Mouse (Mus musculus) midbrain, embryonic 15.5 days (tissue): ENCODE results near the gene Acot12. TPM values are rescaled to one million over a fixed set of nuclear protein-coding genes. Genes with fewer than 3 reads are reported as not detected.

Experiments used
- ATAC-seq: fragments of 200-750 bp; cut with Nextera tagmentation; replicated peaks from 2 replicates; pipeline ENCODE4 v1.8.0; 2017; ENCODE audit warnings: moderate TSS enrichment
- H3K27ac ChIP-seq: fragments of 300-500 bp; sonication (generic); 2 replicates; pipeline ENCODE4 v1.5.1; 2015; ENCODE audit warnings: mild to moderate bottlenecking, inconsistent platforms
- H3K27me3 ChIP-seq: fragments of 300-500 bp; sonication (generic); replicated peaks from 2 replicates; pipeline ENCODE4 v1.6.1; 2015; ENCODE audit warnings: inconsistent platforms
- H3K36me3 ChIP-seq: fragments of 300-500 bp; sonication (generic); replicated peaks from 2 replicates; pipeline ENCODE4 v1.6.1; 2015; ENCODE audit warnings: inconsistent platforms
- H3K4me1 ChIP-seq: fragments of 300-500 bp; sonication (generic); 2 replicates; pipeline ENCODE4 v1.6.1; 2015; ENCODE audit warnings: inconsistent platforms
- H3K4me2 ChIP-seq: fragments of 300-500 bp; sonication (generic); 2 replicates; pipeline ENCODE4 v1.6.1; 2015; ENCODE audit warnings: inconsistent platforms, mild to moderate bottlenecking, moderate library complexity
- H3K4me3 ChIP-seq: fragments of 300-500 bp; sonication (generic); 2 replicates; pipeline ENCODE4 v1.5.1; 2015; ENCODE audit warnings: mild to moderate bottlenecking, inconsistent platforms
- H3K9ac ChIP-seq: fragments of 300-500 bp; sonication (generic); 2 replicates; pipeline ENCODE4 v1.6.1; 2015; ENCODE audit warnings: mild to moderate bottlenecking, inconsistent platforms
- H3K9me3 ChIP-seq: fragments of 300-500 bp; sonication (generic); 2 replicates; pipeline ENCODE4 v1.6.1; 2016; ENCODE audit warnings: inconsistent platforms
- WGBS: fragments of 180-500 bp; shearing (Covaris S2); methylation state at CpG from one replicate; pipeline ENCODE4 v1.1.7; 2015; ENCODE audit warnings: mixed read lengths; 5-methylcytosine and 5-hydroxymethylcytosine counted together
- polyA plus RNA-seq: library from polyadenylated mRNA; unstranded; fragments of >200 nt; fragmentation: Nextera tagmentation; extraction: Ambion mirVana; gene quantifications from 2 replicates; pipeline ENCODE4 v1.2.1, GENCODE M21; 2015

Gene Acot12
- polyA plus RNA-seq, 1 experiment from 2014 or later, result 0.19 TPM

DNA sequence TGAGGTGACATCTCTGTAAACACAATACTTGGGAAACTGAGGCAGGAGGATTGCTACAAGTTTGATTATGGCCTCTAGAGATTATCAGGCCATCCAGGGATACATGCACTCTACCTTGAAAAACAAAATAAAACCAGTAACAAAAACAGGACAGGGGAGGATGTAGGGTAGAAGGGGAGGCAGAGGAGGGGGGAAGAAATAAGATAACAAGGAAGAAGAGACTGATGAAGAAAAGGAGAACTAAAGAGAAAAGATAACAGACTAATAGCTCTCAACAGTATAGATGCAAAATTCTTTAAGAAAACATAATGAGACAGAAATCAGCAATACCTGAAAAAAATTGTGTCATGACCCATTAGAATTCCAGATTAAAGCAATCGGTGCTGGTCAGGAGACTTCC, 4.1 kb upstream of the Acot12 start:
- 81% methylated on average over 1 of the region's 1 CpGs for WGBS
- ATAC-seq, result no peak
- Histone ChIP-seq H3K27ac (no peak overlapping the region), H3K4me3 (no peak overlapping the region), H3K27me3 (no peaks in the 10 kb centered on the region), H3K9me3 (no peaks in the 10 kb centered on the region), H3K9ac (no peak overlapping the region), H3K4me1 (peaks cover 10% of the 10 kb centered on the region; the same call in 1 of the 2 replicates), H3K36me3 (no peaks in the 10 kb centered on the region), H3K4me2 (no peak overlapping the region)

- H3K27ac ChIP-seq, result no peak overlapping the region
- H3K36me3 ChIP-seq, result no peaks in the 10 kb centered on the region
- no peaks in the 10 kb centered on the region for H3K27me3 ChIP-seq
- ATAC-seq, result no peak
- H3K4me2 ChIP-seq, result peak overlapping the region; percentile 88
- peak overlapping the region; percentile 45 for H3K4me3 ChIP-seq
- no peaks in the 10 kb centered on the region for H3K9me3 ChIP-seq
- H3K9ac ChIP-seq, result no peak overlapping the region; the same call in 1 of the 2 replicates
- 73% methylated on average over 6 of the region's 6 CpGs for WGBS
- H3K4me1 ChIP-seq, result peaks cover 10% of the 10 kb centered on the region; the same call in 1 of the 2 replicates
Observed at GRCm38 (mm10) chr13:91740851-91741250, 461 bp upstream of the Acot12 start.

GRCm38 (mm10) chr13:91743180-91743579, 1.9 kb downstream of the Acot12 start:
- H3K9ac ChIP-seq, result no peak overlapping the region
- H3K27me3 ChIP-seq, result no peaks in the 10 kb centered on the region
- H3K4me2 ChIP-seq, result no peak overlapping the region
- H3K9me3 ChIP-seq, result no peaks in the 10 kb centered on the region
- H3K27ac ChIP-seq, result no peak overlapping the region
- 76% methylated on average over 3 of the region's 3 CpGs for WGBS
- peaks cover 10% of the 10 kb centered on the region; the same call in 1 of the 2 replicates for H3K4me1 ChIP-seq
- H3K36me3 ChIP-seq, result no peaks in the 10 kb centered on the region
- no peak overlapping the region for H3K4me3 ChIP-seq
- ATAC-seq, result no peak

GRCm38 (mm10) chr13:91746470-91746869, 5.2 kb downstream of the Acot12 start:
- H3K27ac ChIP-seq, result no peak overlapping the region
- H3K4me1 ChIP-seq, result peaks cover 5% of the 10 kb centered on the region; the same call in 1 of the 2 replicates
- H3K9ac ChIP-seq, result no peak overlapping the region
- H3K27me3 ChIP-seq, result no peaks in the 10 kb centered on the region
- ATAC-seq, result no peak
- H3K36me3 ChIP-seq, result no peaks in the 10 kb centered on the region
- no peak overlapping the region for H3K4me2 ChIP-seq
- no peak overlapping the region for H3K4me3 ChIP-seq
- 89% methylated on average over 5 of the region's 5 CpGs for WGBS
- H3K9me3 ChIP-seq, result no peaks in the 10 kb centered on the region

- no peak for ATAC-seq
- Histone ChIP-seq H3K27ac (no peak overlapping the region), H3K27me3 (no peaks in the 10 kb centered on the region), H3K4me2 (no peak overlapping the region), H3K4me1 (no peaks in the 10 kb centered on the region), H3K36me3 (no peaks in the 10 kb centered on the region), H3K9ac (no peak overlapping the region), H3K9me3 (no peaks in the 10 kb centered on the region), H3K4me3 (no peak overlapping the region)
- WGBS, result 87% methylated on average over 2 of the region's 2 CpGs
Observed at GRCm38 (mm10) chr13:91748401-91748800, 7.1 kb downstream of the Acot12 start.

- WGBS, result 88% methylated on average over 4 of the region's 4 CpGs
- H3K9ac ChIP-seq, result no peak overlapping the region
- no peaks in the 10 kb centered on the region for H3K9me3 ChIP-seq
- no peak overlapping the region for H3K4me3 ChIP-seq
- no peaks in the 10 kb centered on the region for H3K4me1 ChIP-seq
- H3K36me3 ChIP-seq, result no peaks in the 10 kb centered on the region
- H3K4me2 ChIP-seq, result no peak overlapping the region
- no peaks in the 10 kb centered on the region for H3K27me3 ChIP-seq
- no peak for ATAC-seq
- no peak overlapping the region for H3K27ac ChIP-seq
Observed at GRCm38 (mm10) chr13:91749981-91750380, 8.7 kb downstream of the Acot12 start.

DNA sequence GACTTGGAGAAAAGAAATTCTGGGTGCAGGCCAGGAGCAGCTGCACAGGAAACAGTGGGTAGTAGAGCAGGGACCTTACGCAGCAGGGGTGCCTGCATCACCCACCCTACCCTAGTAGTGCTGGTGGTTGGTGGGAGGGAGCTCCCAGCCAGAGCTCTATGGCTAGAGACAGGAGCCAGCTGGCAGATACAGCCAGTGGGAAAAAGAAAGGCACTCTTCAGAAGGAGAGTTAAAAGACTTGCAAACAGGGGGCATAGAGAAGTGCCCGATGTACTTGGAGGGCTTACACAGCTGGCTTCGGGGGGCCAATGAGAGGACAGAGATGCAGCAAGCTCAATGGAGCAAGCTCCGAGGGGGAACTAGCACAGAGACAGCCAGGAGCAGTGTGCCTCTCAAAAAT, 12.4 kb downstream of the Acot12 start:
- H3K9me3 ChIP-seq, result no peaks in the 10 kb centered on the region
- WGBS, result 44% methylated on average over 4 of the region's 4 CpGs
- no peak overlapping the region for H3K4me3 ChIP-seq
- no peak overlapping the region for H3K9ac ChIP-seq
- ATAC-seq, result 0 out of 2 replicates have a peak, but pooled peaks have one; percentile 17
- no peak overlapping the region for H3K27ac ChIP-seq
- H3K4me1 ChIP-seq, result no peaks in the 10 kb centered on the region
- H3K36me3 ChIP-seq, result no peaks in the 10 kb centered on the region
- no peak overlapping the region for H3K4me2 ChIP-seq
- H3K27me3 ChIP-seq, result no peaks in the 10 kb centered on the region

DNA sequence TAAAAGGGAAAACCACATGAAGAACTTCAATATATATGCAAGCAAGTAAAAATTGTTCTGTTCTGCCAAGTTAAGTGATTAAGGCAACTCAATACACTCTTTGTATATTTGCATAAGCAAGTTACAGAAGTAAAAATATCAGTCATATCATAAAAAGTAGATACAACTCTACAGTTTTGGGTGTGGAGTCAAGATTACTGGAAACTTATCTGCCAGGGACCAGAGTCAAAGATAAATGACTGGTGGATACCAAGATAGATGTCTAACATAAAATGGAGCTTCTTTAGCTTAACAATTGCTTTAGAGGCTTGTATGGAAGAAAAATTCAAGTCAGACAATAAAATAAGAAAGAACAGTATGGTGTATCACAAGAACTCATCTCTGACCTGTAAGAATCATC, 13.4 kb downstream of the Acot12 start:
- no peak overlapping the region for H3K27ac ChIP-seq
- H3K4me1 ChIP-seq, result no peaks in the 10 kb centered on the region
- H3K9me3 ChIP-seq, result no peaks in the 10 kb centered on the region
- ATAC-seq, result no peak
- no peaks in the 10 kb centered on the region for H3K27me3 ChIP-seq
- no peak overlapping the region for H3K4me3 ChIP-seq
- H3K36me3 ChIP-seq, result no peaks in the 10 kb centered on the region
- H3K9ac ChIP-seq, result no peak overlapping the region
- no peak overlapping the region for H3K4me2 ChIP-seq

DNA sequence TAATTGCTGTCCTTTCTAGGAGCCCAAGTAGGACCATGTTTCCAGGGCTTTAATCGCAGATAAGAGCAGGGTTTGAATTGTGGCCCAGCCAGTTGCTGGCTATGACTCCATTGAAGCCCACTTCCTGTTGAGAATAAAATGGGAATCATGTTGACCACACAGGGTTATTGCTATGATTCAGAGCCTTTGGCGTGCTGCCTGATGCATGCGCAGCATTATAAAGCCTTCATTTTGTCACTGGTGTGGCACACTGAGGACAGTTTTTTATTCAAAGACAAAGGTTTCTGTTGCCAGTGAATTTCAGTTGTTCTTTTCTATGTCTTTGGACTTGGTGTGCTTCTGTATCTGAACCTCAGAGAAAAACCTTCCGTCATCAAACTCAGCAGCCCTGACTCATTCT, 14.9 kb downstream of the Acot12 start:
- Histone ChIP-seq H3K4me2 (no peak overlapping the region), H3K4me1 (no peaks in the 10 kb centered on the region), H3K27ac (no peak overlapping the region), H3K36me3 (no peaks in the 10 kb centered on the region), H3K27me3 (no peaks in the 10 kb centered on the region), H3K4me3 (no peak overlapping the region), H3K9ac (no peak overlapping the region), H3K9me3 (no peaks in the 10 kb centered on the region)
- ATAC-seq, result no peak
- 89% methylated on average over 4 of the region's 4 CpGs for WGBS

- H3K9ac ChIP-seq, result no peak overlapping the region
- no peak overlapping the region for H3K4me3 ChIP-seq
- H3K9me3 ChIP-seq, result no peaks in the 10 kb centered on the region
- WGBS, result 78% methylated on average over 7 of the region's 7 CpGs
- no peak overlapping the region for H3K4me2 ChIP-seq
- H3K27ac ChIP-seq, result no peak overlapping the region
- H3K4me1 ChIP-seq, result no peaks in the 10 kb centered on the region
- no peak for ATAC-seq
- no peaks in the 10 kb centered on the region for H3K27me3 ChIP-seq
- H3K36me3 ChIP-seq, result no peaks in the 10 kb centered on the region
Observed at GRCm38 (mm10) chr13:91758316-91759048, 17.2 kb downstream of the Acot12 start.

- Histone ChIP-seq H3K27me3 (no peaks in the 10 kb centered on the region), H3K4me2 (no peak overlapping the region), H3K9me3 (no peaks in the 10 kb centered on the region), H3K4me3 (no peak overlapping the region), H3K27ac (no peak overlapping the region), H3K9ac (no peak overlapping the region), H3K4me1 (no peaks in the 10 kb centered on the region), H3K36me3 (no peaks in the 10 kb centered on the region)
- ATAC-seq, result no peak
- WGBS, result 78% methylated on average over 8 of the region's 8 CpGs
Observed at GRCm38 (mm10) chr13:91759791-91760190, 18.5 kb downstream of the Acot12 start.

DNA sequence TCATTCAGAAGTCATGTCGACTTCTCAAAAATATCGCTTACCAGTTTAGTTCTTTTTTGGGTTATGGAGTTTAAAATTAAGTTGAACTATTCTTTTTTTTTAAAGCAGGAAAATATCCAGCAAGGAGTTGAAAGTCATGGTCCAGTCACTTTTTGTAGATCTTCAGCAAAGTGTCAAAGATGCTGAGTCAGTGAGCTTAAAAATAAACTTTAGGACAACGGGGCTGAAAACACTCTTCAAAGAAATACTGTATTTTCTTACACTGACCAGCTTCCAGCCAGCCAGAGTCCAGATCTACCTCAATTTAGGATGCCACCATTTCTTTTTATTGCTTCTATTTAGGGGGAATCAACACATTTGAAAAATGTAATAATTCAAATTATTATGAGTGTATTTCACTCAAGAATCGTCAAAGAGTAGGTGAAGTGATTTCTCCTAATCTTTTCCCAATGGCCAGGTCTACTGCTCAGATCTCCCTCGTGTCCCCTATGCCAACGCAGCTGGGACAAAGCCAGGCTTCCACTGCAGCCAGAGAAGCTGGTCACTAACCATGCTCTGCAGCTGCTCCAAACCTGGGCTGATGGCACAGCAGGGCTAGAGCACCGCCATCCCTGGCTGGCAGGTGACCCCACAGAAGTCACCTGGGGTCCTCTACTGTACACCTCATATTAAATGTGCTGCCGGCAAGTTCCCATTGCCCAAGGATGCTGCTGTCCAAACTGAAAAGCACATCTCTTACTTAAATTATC, 19.2 kb downstream of the Acot12 start:
- H3K4me3 ChIP-seq, result no peak overlapping the region
- no peaks in the 10 kb centered on the region for H3K9me3 ChIP-seq
- H3K27me3 ChIP-seq, result no peaks in the 10 kb centered on the region
- H3K9ac ChIP-seq, result no peak overlapping the region
- no peaks in the 10 kb centered on the region for H3K4me1 ChIP-seq
- H3K4me2 ChIP-seq, result no peak overlapping the region
- no peak overlapping the region for H3K27ac ChIP-seq
- no peak for ATAC-seq
- no peaks in the 10 kb centered on the region for H3K36me3 ChIP-seq
- 93% methylated on average over 8 of the region's 8 CpGs for WGBS
